8 mouse cellular contexts compared by ENCODE assay signal in genomic region chr12:40248454-40249180, GRCm38 (mm10). TPM values are rescaled to one million over a fixed set of nuclear protein-coding genes. Genes with fewer than 3 reads are reported as not detected.
DNase-seq lines count a peak whose midpoint lies in the region; ATAC-seq lines count a peak whose summit lies in the region.

TSS of gene Ifrd1 (minus strand) at chr12:40248504.

- DNase-seq in spleen, postnatal 36 days (ENCODE audit: low spot score in 2 of 2): peak; percentile 8 to 36
- no peak for DNase-seq in spleen, postnatal 14 days (ENCODE audit: low spot score in 2 of 2)
- DNase-seq in left cerebral cortex, postnatal 14 days (ENCODE audit: low spot score in 2 of 2): no peak
- DNase-seq in midbrain, embryonic 11.5 days (ENCODE audit: low spot score, missing footprints): peak; percentile 56
- DNase-seq in frontal cortex, postnatal 36 days (ENCODE audit: low spot score in 2 of 2): no peak
- DNase-seq in B cell, adult 2 months: no peak

- no peak within 1 kb of the TSS for H3K9ac ChIP-seq in embryonic facial prominence, embryonic 13.5 days
- no peak within 1 kb of the TSS for H3K9ac ChIP-seq in heart, embryonic 14.5 days (ENCODE audit: low read length)
- H3K9ac ChIP-seq in midbrain, embryonic 11.5 days (ENCODE audit: low read length): no peak within 1 kb of the TSS

- no peaks in the 10 kb centered on the region for H3K36me3 ChIP-seq in embryonic facial prominence, embryonic 13.5 days
- no peaks in the 10 kb centered on the region for H3K36me3 ChIP-seq in heart, embryonic 14.5 days (ENCODE audit: control insufficient read depth, insufficient read depth, low read length)
- no peaks in the 10 kb centered on the region for H3K36me3 ChIP-seq in midbrain, embryonic 11.5 days (ENCODE audit: control insufficient read depth, insufficient read depth, low read length)

- WGBS in embryonic facial prominence, embryonic 13.5 days: 70% methylated on average over 5 of the region's 5 CpGs
- 67% methylated on average over 5 of the region's 5 CpGs for WGBS in heart, embryonic 14.5 days
- 84% methylated on average over 5 of the region's 5 CpGs for WGBS in midbrain, embryonic 11.5 days

- H3K4me2 ChIP-seq in embryonic facial prominence, embryonic 13.5 days: no peak within 1 kb of the TSS
- 0 out of 2 replicates have a peak within 1 kb of the TSS, but pooled peaks have one; percentile 0 for H3K4me2 ChIP-seq in heart, embryonic 14.5 days (ENCODE audit: low read length)
- H3K4me2 ChIP-seq in midbrain, embryonic 11.5 days: no peak within 1 kb of the TSS

- H3K9me3 ChIP-seq in embryonic facial prominence, embryonic 13.5 days: no peaks in the 10 kb centered on the region
- H3K9me3 ChIP-seq in heart, embryonic 14.5 days (ENCODE audit: control insufficient read depth, low read length): no peaks in the 10 kb centered on the region
- H3K9me3 ChIP-seq in midbrain, embryonic 11.5 days (ENCODE audit: control insufficient read depth, low read length): no peaks in the 10 kb centered on the region

- H3K4me3 ChIP-seq in embryonic facial prominence, embryonic 13.5 days: no peak within 1 kb of the TSS
- H3K4me3 ChIP-seq in heart, embryonic 14.5 days (ENCODE audit: control insufficient read depth in 1 of 2, insufficient read depth in 1 of 2, low read depth in 1 of 2, low read length in 2 of 2): no peak within 1 kb of the TSS
- H3K4me3 ChIP-seq in midbrain, embryonic 11.5 days (ENCODE audit: low read depth, low read length): no peak within 1 kb of the TSS

- intact Hi-C loops in left cerebral cortex, postnatal 14 days (cut with DNase I): no loop called here

- ATAC-seq in embryonic facial prominence, embryonic 13.5 days (ENCODE audit: insufficient number of reproducible peaks, insufficient read depth, low FRiP score, low TSS enrichment, low read depth): no peak
- ATAC-seq in heart, embryonic 14.5 days (ENCODE audit: insufficient number of reproducible peaks, insufficient read depth, low FRiP score, low read depth): no peak
- no peak for ATAC-seq in midbrain, embryonic 11.5 days (ENCODE audit: low FRiP score)

- H3K27ac ChIP-seq in embryonic facial prominence, embryonic 13.5 days: no peak within 1 kb of the TSS
- H3K27ac ChIP-seq in heart, embryonic 14.5 days (replicated peaks in 1 of 2; ENCODE audit: control insufficient read depth in 1 of 2, insufficient read depth in 1 of 2, low read depth in 2 of 2, low read length in 2 of 2): no peak within 1 kb of the TSS
- H3K27ac ChIP-seq in midbrain, embryonic 11.5 days (ENCODE audit: low read depth, low read length): no peak within 1 kb of the TSS

- peaks cover 6% of the 10 kb centered on the region; the same call in 1 of the 2 replicates for H3K4me1 ChIP-seq in embryonic facial prominence, embryonic 13.5 days
- H3K4me1 ChIP-seq in heart, embryonic 14.5 days (ENCODE audit: control insufficient read depth in 2 of 2, insufficient read depth in 2 of 2, low read length in 2 of 2): peaks cover 5 to 13% of the 10 kb centered on the region in 2 experiments
- H3K4me1 ChIP-seq in midbrain, embryonic 11.5 days (ENCODE audit: control insufficient read depth, insufficient read depth, low read length): no peaks in the 10 kb centered on the region; the same call in 1 of the 2 replicates

- H3K27me3 ChIP-seq in embryonic facial prominence, embryonic 13.5 days: no peaks in the 10 kb centered on the region
- H3K27me3 ChIP-seq in heart, embryonic 14.5 days (ENCODE audit: control insufficient read depth, insufficient read depth, low read length): no peaks in the 10 kb centered on the region
- no peaks in the 10 kb centered on the region for H3K27me3 ChIP-seq in midbrain, embryonic 11.5 days (ENCODE audit: control insufficient read depth, insufficient read depth, low read length)

RNA-seq across cellular contexts. Expression of gene Ifrd1, which starts in this region (rescaled TPM):
- polyA plus RNA-seq in embryonic facial prominence, embryonic 13.5 days (2015; fragmentation: Nextera tagmentation; extraction: Ambion mirVana): 113 and 121 TPM in 2 replicates
- 93.7 and 95.7 TPM in 2 replicates for polyA plus RNA-seq in heart, embryonic 14.5 days (2014; fragmentation: Nextera tagmentation; extraction: Ambion mirVana)
- 10 to 100 TPM; 85.0 to 91.1 TPM for total RNA-seq in left cerebral cortex, postnatal 14 days (2021)
- 198 and 210 TPM in 2 replicates for polyA plus RNA-seq in midbrain, embryonic 11.5 days (2014; fragmentation: Nextera tagmentation; extraction: Ambion mirVana)

Comparison
In these comparisons a context has a peak if more than half of its experiments do, and no peak if none do; other contexts are left out.
1. DNase-seq: peak in spleen, postnatal 36 days (2 of 2) and midbrain, embryonic 11.5 days (single experiment); none in spleen, postnatal 14 days (0 of 2), left cerebral cortex, postnatal 14 days (0 of 2), frontal cortex, postnatal 36 days (0 of 2) and B cell, adult 2 months (0 of 2).